Mouse (Mus musculus): ENCODE results near the gene L1td1. TPM values are rescaled to one million over a fixed set of nuclear protein-coding genes. Genes with fewer than 3 reads are reported as not detected.
"Not testable (repeated sequence)": the region's sequence is repeated elsewhere in the genome, so short reads cannot be mapped to it uniquely, and the experiment has no call there.

The L1td1 gene
- total RNA-seq (2021) = not detected
- long read RNA-seq, experiment 1 = 0 reads
- long read RNA-seq, experiment 2 = 0 reads

DNA sequence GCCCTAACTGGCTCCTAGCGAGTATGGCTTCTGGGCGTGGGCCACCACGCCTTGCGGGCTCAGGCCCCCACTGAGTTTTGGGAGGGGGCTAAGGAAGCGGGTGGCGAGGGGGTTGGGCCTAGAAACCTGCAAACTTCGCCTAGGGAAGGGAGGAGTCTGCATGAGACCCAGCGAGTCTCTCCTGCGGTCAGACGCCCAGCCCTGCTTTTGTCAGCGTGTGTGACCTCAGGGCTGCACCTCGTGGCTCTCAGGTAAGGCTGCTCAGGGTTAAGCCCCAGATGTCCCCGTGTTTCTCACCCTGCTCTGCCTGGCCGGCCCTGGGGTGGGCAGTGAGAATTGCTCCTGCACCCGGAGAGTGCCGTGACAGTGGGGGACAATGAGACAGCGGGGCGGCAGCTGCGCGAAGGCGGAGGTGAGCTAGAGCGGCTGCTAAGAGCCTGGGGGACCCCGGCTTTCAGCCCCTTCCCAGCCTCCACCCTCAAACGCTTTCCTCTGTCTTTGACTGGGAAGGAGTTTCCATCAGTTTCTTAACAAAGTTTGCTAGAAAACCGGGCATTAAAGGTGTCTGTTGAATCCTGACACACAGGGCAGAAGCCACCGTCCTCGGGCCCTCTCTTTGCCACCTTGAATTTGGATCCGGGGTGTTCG, at the start of gene L1td1:
Gene L1td1 (plus strand): TSS at position 145 of the 648 bp plus-strand sequence.
- intact Hi-C loops (cut with DNase I; ENCODE audit: low total_unique reads) = no loop called here

GRCm38 (mm10) chr4:98677506-98677905, 49.0 kb upstream of the L1td1 start:
- no peak for DNase-seq
- intact Hi-C loops (cut with DNase I; ENCODE audit: low total_unique reads) = no loop called here

More for the DNA sequence above, at the start of gene L1td1:
- no peak for DNase-seq

DNA sequence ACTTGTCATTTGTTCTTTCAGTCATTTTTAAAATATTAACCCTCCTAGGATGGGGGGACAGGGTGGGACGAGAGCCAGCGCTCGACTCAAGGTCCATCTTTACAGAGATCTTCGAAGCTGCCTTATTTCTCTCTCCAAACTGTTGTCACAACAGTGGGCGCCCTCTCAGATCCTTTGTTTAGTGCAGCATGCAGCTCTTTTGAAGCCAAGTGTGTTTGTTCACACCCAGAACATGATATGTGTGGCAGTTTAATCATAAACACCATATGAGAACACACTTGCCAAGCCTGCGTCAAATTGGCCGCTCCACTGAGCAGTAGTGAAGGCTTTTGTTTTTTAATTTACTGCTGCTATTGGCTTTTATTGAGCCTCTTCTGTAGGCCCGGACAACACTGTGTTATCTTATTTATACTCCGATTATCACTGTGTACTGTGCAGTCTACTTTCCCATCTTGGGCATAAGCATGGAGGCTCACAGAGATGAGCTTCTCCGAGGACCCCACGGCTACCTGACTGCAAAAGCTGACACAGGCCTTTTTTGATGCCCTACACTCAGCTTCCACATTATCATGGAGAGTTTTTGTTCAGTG, 39.8 kb upstream of the L1td1 start:
- DNase-seq = no peak
- intact Hi-C loops (cut with DNase I; ENCODE audit: low total_unique reads) = no loop called here

DNA sequence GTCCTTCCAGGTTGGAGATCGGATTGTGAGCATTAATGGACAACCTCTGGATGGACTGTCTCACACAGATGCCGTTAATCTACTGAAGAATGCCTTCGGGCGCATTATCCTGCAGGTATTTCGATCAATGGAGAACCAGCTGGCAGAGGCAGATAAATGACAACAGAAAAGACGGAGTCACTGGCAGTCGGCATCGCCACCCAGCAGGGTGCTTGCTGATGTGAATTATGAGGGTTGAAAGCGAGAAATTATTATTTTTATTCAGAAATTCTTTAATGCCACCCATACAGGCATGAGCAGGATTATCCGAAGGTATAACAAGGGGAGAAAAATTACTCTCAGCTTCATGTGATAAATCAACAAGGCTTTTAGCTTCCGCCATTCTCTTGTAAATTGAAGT, 38.4 kb upstream of the L1td1 start:
- intact Hi-C loops (cut with DNase I; ENCODE audit: low total_unique reads) = no loop called here
- DNase-seq = no peak

DNA sequence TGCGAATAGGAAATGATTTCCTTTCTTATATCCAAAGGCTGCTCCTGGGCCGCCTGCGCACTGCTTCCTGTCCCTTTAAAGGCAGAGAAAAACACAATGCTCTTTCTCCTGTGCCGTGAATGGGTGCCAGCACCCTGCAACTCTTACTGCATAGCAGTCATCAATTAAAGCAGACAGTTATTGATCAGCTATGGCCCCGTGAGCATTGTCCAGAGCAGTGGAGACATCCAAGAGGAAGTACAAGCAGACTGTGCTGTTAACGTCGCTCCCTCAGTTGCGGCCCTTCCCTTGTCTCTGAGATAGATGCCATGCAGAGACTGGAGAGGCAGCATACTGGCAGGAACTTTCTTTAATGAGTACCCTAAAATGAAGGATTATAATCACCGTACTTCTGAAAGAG, 38.0 kb upstream of the L1td1 start:
- intact Hi-C loops (cut with DNase I; ENCODE audit: low total_unique reads) = no loop called here

GRCm38 (mm10) chr4:98689988-98690387, 36.5 kb upstream of the L1td1 start:
- intact Hi-C loops (cut with DNase I; ENCODE audit: low total_unique reads) = no loop called here
- no peak for DNase-seq

More for the DNA sequence above, 38.0 kb upstream of the L1td1 start:
- no peak for DNase-seq

- DNase-seq = no peak
- intact Hi-C loops (cut with DNase I; ENCODE audit: low total_unique reads) = no loop called here
Observed at GRCm38 (mm10) chr4:98693465-98694185, 32.9 kb upstream of the L1td1 start.

DNA sequence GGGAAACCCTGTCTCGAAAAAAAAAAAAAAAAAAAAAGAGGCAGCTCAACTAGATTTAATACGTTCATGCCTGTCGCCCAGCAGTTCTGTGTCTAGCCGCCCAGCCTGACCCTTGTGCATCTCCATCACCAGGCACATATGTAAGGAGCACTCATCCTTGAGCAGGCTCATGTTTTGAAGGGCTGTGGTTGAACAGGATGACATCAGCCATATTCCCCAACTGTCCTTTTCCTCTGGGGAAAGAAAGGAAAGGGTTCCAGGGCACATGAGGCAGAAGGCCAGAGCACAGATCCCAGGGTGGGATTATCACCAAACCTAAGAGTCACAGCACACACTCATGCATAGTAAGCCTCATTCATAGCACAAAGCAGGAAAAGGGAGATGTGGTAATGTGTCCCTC, 28.6 kb upstream of the L1td1 start:
- no peak for DNase-seq
- intact Hi-C loops (cut with DNase I; ENCODE audit: low total_unique reads) = no loop called here

DNA sequence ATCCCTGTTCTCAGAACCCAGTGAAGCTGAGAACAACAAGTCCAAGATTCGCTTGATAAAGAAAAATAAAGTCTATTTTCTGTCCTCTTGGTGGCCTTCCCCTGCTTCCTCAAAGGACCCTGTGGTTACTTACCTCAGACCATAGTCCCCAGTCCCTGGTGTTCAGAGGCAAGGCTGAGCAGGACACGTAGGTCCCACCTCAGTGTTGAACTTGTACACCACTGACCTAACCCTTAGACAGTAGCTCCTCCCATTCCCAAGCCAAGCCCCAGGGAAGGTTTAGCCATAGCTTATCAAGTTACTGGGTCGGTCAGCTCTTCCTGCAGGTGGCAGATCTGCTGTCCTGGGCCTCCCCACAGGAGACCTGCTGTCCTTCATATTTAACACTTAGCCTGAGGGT, 27.6 kb upstream of the L1td1 start:
- intact Hi-C loops (cut with DNase I; ENCODE audit: low total_unique reads) = no loop called here
- DNase-seq = no peak

DNA sequence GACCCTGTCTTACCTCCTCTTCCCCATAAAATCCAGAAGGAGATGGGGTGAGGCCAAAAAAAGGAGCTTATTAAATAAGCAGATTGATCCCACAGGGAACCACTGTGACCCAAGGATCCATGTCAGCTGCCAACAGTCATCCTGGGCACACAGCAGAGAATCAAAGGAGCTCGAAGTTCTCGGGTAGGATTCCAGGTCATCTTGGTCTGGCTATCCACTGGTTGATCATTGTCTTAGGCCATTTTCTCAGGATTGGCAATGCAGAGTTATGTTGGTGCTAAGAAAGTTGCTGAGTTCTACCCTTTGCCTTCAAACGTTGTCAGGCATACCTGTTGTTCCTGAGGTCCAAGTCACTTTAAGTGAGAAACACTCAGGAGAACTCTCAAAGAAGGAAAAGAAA, 26.4 kb upstream of the L1td1 start:
- DNase-seq = no peak
- intact Hi-C loops (cut with DNase I; ENCODE audit: low total_unique reads) = loop anchor here (5.0 kb wide), 1 partner anchor 153 kb away; no protein-coding TSS in a partner anchor

DNA sequence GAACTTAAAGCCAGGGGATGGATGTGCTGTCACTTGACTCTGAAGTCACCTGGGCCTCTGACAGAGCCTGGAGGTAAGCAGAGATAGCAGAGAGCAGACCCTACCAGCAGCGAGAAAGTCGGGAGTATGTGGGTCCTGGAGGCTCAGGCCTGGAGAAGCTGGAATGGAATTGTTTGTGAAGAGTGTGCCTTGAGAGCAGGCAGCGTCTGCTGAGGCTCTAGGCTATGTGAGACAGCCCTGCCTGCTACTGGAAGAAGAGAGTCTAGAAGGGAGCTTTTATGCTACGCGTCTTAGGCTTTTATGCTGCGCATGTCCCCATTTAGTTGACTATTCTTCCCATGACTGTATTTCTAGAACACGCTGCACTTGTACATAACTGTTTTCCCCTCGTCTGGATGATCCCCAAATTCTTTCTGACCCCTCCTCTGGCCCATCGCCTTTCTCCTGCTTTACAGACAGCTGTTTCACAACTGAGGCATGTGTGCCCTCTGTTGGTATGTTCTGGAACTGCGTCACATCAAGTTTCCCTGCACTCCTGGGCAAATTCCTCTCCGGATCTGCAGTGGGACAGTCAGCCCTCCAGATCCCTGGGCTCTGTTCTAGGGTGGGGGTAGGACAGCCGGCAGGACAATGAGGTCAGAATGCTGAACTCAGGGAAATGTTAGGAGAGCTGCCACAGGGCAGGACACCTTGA, 24.2 kb upstream of the L1td1 start:
- intact Hi-C loops (cut with DNase I; ENCODE audit: low total_unique reads) = loop anchor here (5.0 kb wide), 1 partner anchor 155 kb away; no protein-coding TSS in a partner anchor
- DNase-seq = peak; percentile 64

GRCm38 (mm10) chr4:98710891-98711290, 15.6 kb upstream of the L1td1 start:
- intact Hi-C loops (cut with DNase I; ENCODE audit: low total_unique reads) = no loop called here
- no peak for DNase-seq

- no peak for DNase-seq
- intact Hi-C loops (cut with DNase I; ENCODE audit: low total_unique reads) = no loop called here
Observed at GRCm38 (mm10) chr4:98717735-98718546, 8.6 kb upstream of the L1td1 start.

- intact Hi-C loops (cut with DNase I; ENCODE audit: low total_unique reads) = no loop called here
- DNase-seq = no peak
Observed at GRCm38 (mm10) chr4:98718547-98718917, 8.0 kb upstream of the L1td1 start.

DNA sequence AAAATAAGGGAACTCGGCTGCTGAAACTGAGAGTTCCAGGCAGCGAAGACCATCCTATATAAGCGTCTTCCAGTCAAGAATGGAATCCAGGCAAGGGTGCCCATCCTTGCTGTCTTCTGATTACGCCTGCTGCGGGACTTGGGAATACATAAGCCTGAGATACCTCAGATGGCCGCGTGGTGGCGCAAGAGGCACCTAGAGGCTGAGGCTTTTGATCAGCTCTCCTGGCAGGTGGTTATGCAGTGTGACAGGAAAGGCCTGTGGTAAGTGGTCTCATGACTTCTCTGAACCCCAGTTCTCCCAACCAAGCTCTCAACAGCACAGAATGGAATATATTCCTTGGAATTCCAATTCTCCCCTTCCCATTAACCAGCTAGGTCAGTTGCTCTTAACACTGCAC, 4.1 kb upstream of the L1td1 start:
- peak; percentile 47 for DNase-seq
- intact Hi-C loops (cut with DNase I; ENCODE audit: low total_unique reads) = no loop called here

DNA sequence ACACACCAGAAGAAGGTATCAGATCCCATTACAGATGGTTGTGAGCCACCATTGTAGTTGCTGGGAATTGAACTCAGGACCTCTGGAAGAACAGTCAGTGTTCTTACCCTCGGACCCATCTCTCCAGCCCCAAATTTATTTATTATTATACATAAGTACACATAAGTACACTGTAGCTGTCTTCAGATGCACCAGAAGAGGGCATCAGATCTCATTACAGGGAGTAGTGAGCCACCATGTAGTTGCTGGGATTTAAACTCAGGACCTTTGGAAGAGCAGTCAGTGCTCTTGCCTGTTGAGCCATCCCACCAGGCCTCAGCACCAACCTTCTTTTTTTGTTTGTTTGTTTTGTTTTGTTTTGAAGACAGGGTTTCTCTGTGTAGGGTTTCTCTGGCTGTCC, 1.9 kb upstream of the L1td1 start:
- DNase-seq; intact Hi-C loops (cut with DNase I; ENCODE audit: low total_unique reads): not testable (repeated sequence)

- no peak for DNase-seq
- intact Hi-C loops (cut with DNase I; ENCODE audit: low total_unique reads) = no loop called here
Observed at GRCm38 (mm10) chr4:98725439-98725838, 1.1 kb upstream of the L1td1 start.

DNA sequence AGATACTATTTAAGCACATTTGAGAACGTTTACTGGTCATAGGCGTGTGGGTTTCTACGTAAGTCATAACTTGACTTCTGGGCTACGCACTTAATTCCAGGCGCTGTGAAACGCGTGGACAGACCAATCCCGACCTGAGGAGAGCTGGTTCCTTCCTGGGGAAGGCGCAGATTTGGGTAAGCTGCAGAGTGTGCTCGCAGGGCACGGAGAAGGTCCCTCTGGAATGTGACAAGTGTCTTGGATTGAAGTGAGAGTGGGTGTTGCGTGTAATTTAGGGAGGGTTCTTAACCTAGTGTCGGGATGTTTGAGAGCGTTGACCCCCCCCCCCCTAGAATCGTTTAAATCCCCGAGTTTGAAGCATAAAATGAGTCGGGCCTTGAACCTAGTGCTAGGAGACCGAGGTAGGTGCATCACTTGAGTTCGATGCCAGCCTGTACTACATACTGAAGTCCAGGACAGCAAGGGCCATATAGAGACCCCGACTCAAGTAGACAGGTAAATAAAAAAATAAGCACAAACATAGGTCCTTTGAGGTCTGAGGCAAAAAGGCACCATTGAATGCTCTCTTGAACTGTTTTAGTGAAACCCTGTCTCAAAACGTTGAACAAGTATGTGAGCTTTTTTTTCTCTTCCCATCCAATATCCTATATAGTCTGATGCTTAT, 893 bp downstream of the L1td1 start:
- no peak for DNase-seq
- intact Hi-C loops (cut with DNase I; ENCODE audit: low total_unique reads) = no loop called here

DNA sequence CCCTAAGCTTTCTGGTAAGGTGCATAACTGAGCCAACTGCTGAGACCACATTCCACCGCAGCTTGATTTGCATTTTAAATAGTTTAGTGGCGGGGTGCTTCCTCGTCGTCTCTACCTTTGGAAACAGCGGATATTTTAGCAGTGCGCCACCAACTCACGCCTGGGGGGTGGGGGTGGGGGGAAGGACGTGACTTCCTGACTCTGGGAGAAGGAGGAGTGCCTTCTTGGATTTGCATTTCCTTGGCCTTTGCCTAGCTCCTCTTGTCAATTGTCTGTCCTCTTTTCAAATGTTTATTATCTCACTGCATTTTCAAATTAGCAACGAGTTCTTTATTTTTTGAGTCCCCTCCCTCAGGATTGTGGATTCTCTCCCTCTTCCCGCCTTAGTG, 1.4 kb downstream of the L1td1 start:
- intact Hi-C loops (cut with DNase I; ENCODE audit: low total_unique reads) = no loop called here
- DNase-seq = no peak

Measured in gastrocnemius, postnatal 14 days (tissue).